In the genomic region with DNA sequence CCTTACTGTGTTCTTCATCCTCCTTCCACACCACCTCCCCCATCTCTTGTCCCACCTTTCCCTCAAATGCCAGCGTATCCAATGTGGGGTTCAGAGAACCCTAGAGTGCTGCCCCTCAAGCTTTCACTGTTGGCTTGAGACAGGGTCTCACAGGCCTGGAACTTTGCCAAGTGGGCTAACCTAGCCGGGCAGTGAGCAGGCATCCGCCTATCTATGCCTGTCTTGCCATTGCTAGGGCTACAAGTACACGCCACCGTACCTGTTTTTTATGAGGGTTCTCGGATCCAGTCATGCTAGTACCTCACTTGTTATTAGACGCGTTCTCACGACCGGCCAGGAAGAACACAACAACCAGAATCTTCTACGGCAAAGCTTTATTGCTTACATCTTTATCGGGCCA, we compare ENCODE assay signal across 8 mouse cellular contexts. TPM values are rescaled to one million over a fixed set of nuclear protein-coding genes. Genes with fewer than 3 reads are reported as not detected.
DNase-seq lines count a peak whose midpoint lies in the region; ATAC-seq lines count a peak whose summit lies in the region.
"Had no signal": no experiment of that assay in that cellular context is flagged by ENCODE, and none has a peak within 500 bp of the region (broad histone marks: within the 10 kb centered on the region; RNA-seq: fewer than 3 reads in every experiment).

No protein-coding gene starts in this region.

- no peaks in the 10 kb centered on the region for H3K36me3 ChIP-seq in intestine, embryonic 14.5 days (ENCODE audit: control insufficient read depth, insufficient read depth, low read length)
- H3K36me3 ChIP-seq in intestine, embryonic 15.5 days, result no peaks in the 10 kb centered on the region

- no peak for ATAC-seq in intestine, embryonic 14.5 days (replicated peaks; ENCODE audit: low FRiP score, low TSS enrichment, low read depth)
- ATAC-seq in intestine, embryonic 15.5 days, result no peak
- ATAC-seq in activated CD4-positive, CD25-positive, alpha-beta regulatory T cell, adult 4 months, result peak; percentile 67
- ATAC-seq in erythroblast, adult 5-6 weeks (replicated peaks; ENCODE audit: low FRiP score, poor library complexity, severe bottlenecking), result peak; percentile 64
- peak; percentile 51; the same call in 1 of the 2 replicates for ATAC-seq in megakaryocyte, adult 5-6 weeks (ENCODE audit: poor library complexity, severe bottlenecking)
- ATAC-seq: Patski had no signal

- H3K9ac ChIP-seq in intestine, embryonic 14.5 days (ENCODE audit: low read length), result no peak overlapping the region
- no peak overlapping the region for H3K9ac ChIP-seq in intestine, embryonic 15.5 days

- no peak overlapping the region for H3K4me3 ChIP-seq in intestine, embryonic 14.5 days (ENCODE audit: low read depth, low read length)
- no peak overlapping the region for H3K4me3 ChIP-seq in intestine, embryonic 15.5 days (replicated peaks)

- peak; percentile 45 for DNase-seq in intestine, embryonic 14.5 days (ENCODE audit: low spot score)
- DNase-seq in yolk sac, embryonic 10.5 days (ENCODE audit: low spot score), result no peak
- DNase-seq in layer of hippocampus, adult 8-10 months (ENCODE audit: low spot score in 2 of 2), result no peak

- 88% methylated on average over 10 of the region's 12 CpGs for WGBS in intestine, embryonic 14.5 days
- WGBS in intestine, embryonic 15.5 days, result 68% methylated on average over 12 of the region's 12 CpGs

- H3K4me1 ChIP-seq in intestine, embryonic 14.5 days (replicated peaks; ENCODE audit: control insufficient read depth, insufficient read depth, low read length), result no peaks in the 10 kb centered on the region
- H3K4me1 ChIP-seq in intestine, embryonic 15.5 days (replicated peaks), result no peaks in the 10 kb centered on the region

- no peak overlapping the region for H3K27ac ChIP-seq in intestine, embryonic 14.5 days (ENCODE audit: low read depth)
- no peak overlapping the region for H3K27ac ChIP-seq in intestine, embryonic 15.5 days

- no peaks in the 10 kb centered on the region for H3K9me3 ChIP-seq in intestine, embryonic 14.5 days (ENCODE audit: control insufficient read depth, low read length)
- no peaks in the 10 kb centered on the region for H3K9me3 ChIP-seq in intestine, embryonic 15.5 days

- no peak overlapping the region for H3K4me2 ChIP-seq in intestine, embryonic 14.5 days (ENCODE audit: low read length)
- no peak overlapping the region for H3K4me2 ChIP-seq in intestine, embryonic 15.5 days (replicated peaks)

- no peaks in the 10 kb centered on the region for H3K27me3 ChIP-seq in intestine, embryonic 14.5 days (replicated peaks; ENCODE audit: control insufficient read depth, insufficient read depth, low read length)
- no peaks in the 10 kb centered on the region for H3K27me3 ChIP-seq in intestine, embryonic 15.5 days (replicated peaks)
- H3K27me3 ChIP-seq: Patski had no signal

RNA-seq across cellular contexts. Expression of a gene that starts 28.1 kb away (rescaled TPM):
- 24.0 and 25.6 TPM in 2 replicates for polyA plus RNA-seq in intestine, embryonic 14.5 days (2014; fragmentation: Nextera tagmentation; extraction: Ambion mirVana)
- polyA plus RNA-seq in intestine, embryonic 15.5 days (2015; fragmentation: Nextera tagmentation; extraction: Ambion mirVana), result 27.3 and 27.4 TPM in 2 replicates
- 1 to 10 TPM; 5.1 to 5.5 TPM for polyA plus RNA-seq in activated CD4-positive, CD25-positive, alpha-beta regulatory T cell, adult 4 months (2017; shearing (Covaris generic))
- 0.63 TPM in 1 of 2 replicates, not detected in the other for total RNA-seq in erythroblast, adult 5-6 weeks (2015; ENCODE audit: low replicate concordance)
- 0.26 TPM in 1 of 2 replicates, not detected in the other for total RNA-seq in erythroblast, adult 5-6 weeks (2017; ENCODE audit: low replicate concordance)
- total RNA-seq in megakaryocyte, adult 5-6 weeks (2015), result 0.07 and 0.16 TPM in 2 replicates
- 0.40 and 0.53 TPM in 2 replicates for total RNA-seq in megakaryocyte, adult 5-6 weeks (2017)
- 1 to 10 TPM; 1.5 to 2.3 (median 1.5) TPM for total RNA-seq in layer of hippocampus, adult 8-10 months (2022)

RNA-seq across cellular contexts. Expression of a gene that starts 36.1 kb away (rescaled TPM):
- 71.7 and 74.6 TPM in 2 replicates for polyA plus RNA-seq in intestine, embryonic 14.5 days (2014; fragmentation: Nextera tagmentation; extraction: Ambion mirVana)
- 86.9 and 89.1 TPM in 2 replicates for polyA plus RNA-seq in intestine, embryonic 15.5 days (2015; fragmentation: Nextera tagmentation; extraction: Ambion mirVana)
- under 1 TPM; 0.22 to 0.59 TPM for polyA plus RNA-seq in activated CD4-positive, CD25-positive, alpha-beta regulatory T cell, adult 4 months (2017; shearing (Covaris generic))
- total RNA-seq in erythroblast, adult 5-6 weeks (2015; ENCODE audit: low replicate concordance), result not detected in 2 replicates
- total RNA-seq in erythroblast, adult 5-6 weeks (2017; ENCODE audit: low replicate concordance), result 1.4 TPM in 1 of 2 replicates, not detected in the other
- not detected in 2 replicates for total RNA-seq in megakaryocyte, adult 5-6 weeks (2015)
- total RNA-seq in megakaryocyte, adult 5-6 weeks (2017), result not detected in 2 replicates
- total RNA-seq in layer of hippocampus, adult 8-10 months (2022), result 10 to 100 TPM in 3 of 4 experiments, 1 to 10 TPM in 1; 10.0 to 14.1 (median 11.3) TPM

Comparison
In these comparisons a context has a peak if more than half of its experiments do, and no peak if none do; other contexts are left out.
1. ATAC-seq: peak in activated CD4-positive, CD25-positive, alpha-beta regulatory T cell, adult 4 months (single experiment), erythroblast, adult 5-6 weeks (single experiment) and megakaryocyte, adult 5-6 weeks (single experiment); none in intestine, embryonic 14.5 days (single experiment) and intestine, embryonic 15.5 days (single experiment).